Mouse (Mus musculus): ENCODE measurements around the gene Dennd2d. TPM values are rescaled to one million over a fixed set of nuclear protein-coding genes. Genes with fewer than 3 reads are reported as not detected.

The Dennd2d gene
- polyA plus RNA-seq (2012; rRNA removed) = 0.25 and 0.84 TPM in 2 replicates

DNA sequence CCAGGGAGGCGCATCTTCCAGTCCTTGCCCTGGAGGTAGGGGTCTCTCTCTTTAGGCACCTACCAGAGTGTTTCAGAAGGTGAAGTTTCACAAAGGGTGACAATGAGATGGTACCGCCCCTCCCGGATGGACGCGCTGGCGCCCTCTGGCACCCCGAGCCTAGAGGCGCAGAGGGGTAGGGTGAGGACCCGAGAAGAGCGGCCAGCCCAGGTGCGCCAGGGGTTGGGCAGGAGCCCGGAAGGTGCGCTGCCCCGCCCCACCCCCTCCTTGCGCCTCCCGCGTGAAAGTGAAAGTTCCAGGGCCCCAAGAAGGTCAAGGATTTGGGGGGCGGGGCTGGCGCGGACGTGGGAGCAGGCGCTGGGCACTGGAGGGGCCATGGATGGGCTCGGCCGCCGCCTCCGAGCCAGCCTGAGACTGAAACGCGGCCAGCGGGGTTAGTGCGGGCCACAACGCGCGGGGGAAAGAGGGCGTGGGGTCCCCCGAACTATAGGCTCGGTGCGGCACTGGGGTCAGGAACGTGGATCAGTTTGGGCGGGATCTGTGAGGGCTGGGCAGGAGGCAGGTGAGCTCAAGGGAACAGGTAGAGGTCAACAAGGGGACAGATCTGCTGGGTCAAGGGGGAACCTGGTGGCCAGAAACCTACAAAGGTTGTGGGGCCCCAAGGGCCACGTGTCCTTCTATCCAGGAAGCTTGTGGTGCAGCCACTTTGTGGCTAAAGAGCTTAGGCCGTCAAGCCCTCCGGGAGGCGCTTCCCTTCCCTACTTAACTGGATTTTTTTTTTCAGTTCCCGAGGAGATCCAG lies at the start of gene Dennd2d:
TSS of gene Dennd2d (plus strand) at position 125 of the 801 bp plus-strand sequence.

GRCm38 (mm10) chr3:106547171-106547923 lies 65.1 kb downstream of the Dennd2d start, which contains the start of the genes Dram2 and Cept1:
Gene Dram2 (plus strand): TSS chr3:106547798.
Gene Cept1 (minus strand): TSS chr3:106547802.

Other genes starting within 250 kb of the Dennd2d start
- not detected in 2 replicates for gene Chil6, start 76.2 kb upstream of the Dennd2d start, polyA plus RNA-seq (2012; rRNA removed)
- 39.1 and 41.1 TPM in 2 replicates for gene Dram2, start 65.4 kb downstream of the Dennd2d start, polyA plus RNA-seq (2012; rRNA removed)
- gene Cept1, start 65.4 kb downstream of the Dennd2d start, polyA plus RNA-seq (2012; rRNA removed) = 26.0 and 27.5 TPM in 2 replicates
- gene Lrif1, start 202.6 kb downstream of the Dennd2d start, polyA plus RNA-seq (2012; rRNA removed) = 14.6 and 14.8 TPM in 2 replicates

Data from central nervous system, embryonic 14 days (tissue).